Mouse (Mus musculus) liver, embryonic 16.5 days (tissue): ENCODE data around the gene Kat2b. TPM values are rescaled to one million over a fixed set of nuclear protein-coding genes. Genes with fewer than 3 reads are reported as not detected.
A peak's percentile ranks its signal among the peaks of the same experiment; 100 is the strongest.

Source experiments
- ATAC-seq: fragments of 200-750 bp; cut with Nextera tagmentation; 2 replicates; pipeline ENCODE4 v1.8.0; 2017; ENCODE audit warnings: low read depth, mild to moderate bottlenecking, moderate number of reproducible peaks, moderate library complexity
- H3K27ac ChIP-seq: fragments of 300-500 bp; sonication (generic); 2 replicates; pipeline ENCODE4 v1.5.1; 2014; ENCODE audit warnings: mild to moderate bottlenecking, low read length
- H3K27me3 ChIP-seq: fragments of 300-500 bp; sonication (generic); 2 replicates; pipeline ENCODE4 v1.6.1; 2014; ENCODE audit warnings: low read depth, low read length, mixed read lengths; ENCODE audit not compliant: control insufficient read depth, insufficient read depth
- H3K36me3 ChIP-seq: fragments of 300-500 bp; sonication (generic); 2 replicates; pipeline ENCODE4 v1.6.1; 2014; ENCODE audit warnings: mild to moderate bottlenecking; ENCODE audit not compliant: control insufficient read depth, insufficient read depth
- H3K4me1 ChIP-seq: fragments of 300-500 bp; sonication (generic); 2 replicates; pipeline ENCODE4 v1.6.1; 2014; ENCODE audit warnings: low read depth, low read length, mixed read lengths; ENCODE audit not compliant: control insufficient read depth
- H3K4me2 ChIP-seq: fragments of 300-500 bp; sonication (generic); 2 replicates; pipeline ENCODE4 v1.6.1; 2014; ENCODE audit warnings: low read depth, low read length, mixed read lengths
- H3K4me3 ChIP-seq: fragments of 300-500 bp; sonication (generic); 2 replicates; pipeline ENCODE4 v1.5.1; 2014; ENCODE audit warnings: low read depth, mild to moderate bottlenecking, low read length
- H3K9ac ChIP-seq: fragments of 300-500 bp; sonication (generic); 2 replicates; pipeline ENCODE4 v1.6.1; 2014; ENCODE audit warnings: low read depth, low read length
- H3K9me3 ChIP-seq: fragments of 300-500 bp; sonication (generic); replicated peaks from 2 replicates; pipeline ENCODE4 v1.6.1; 2016; ENCODE audit warnings: low read length; ENCODE audit not compliant: control insufficient read depth
- WGBS: fragments of 180-500 bp; shearing (Covaris S2); extraction: QIAGEN DNeasy Blood & Tissue Kit; methylation state at CpG from one replicate; pipeline ENCODE4 v1.1.7; 2014; ENCODE audit not compliant: insufficient replicate concordance; 5-methylcytosine and 5-hydroxymethylcytosine counted together
- polyA plus RNA-seq: library from polyadenylated mRNA; unstranded; fragments of >200 nt; fragmentation: Nextera tagmentation; extraction: Ambion mirVana; gene quantifications from 2 replicates; pipeline ENCODE4 v1.2.1, GENCODE M21; 2015

The Kat2b gene
- polyA plus RNA-seq, 1 experiment from 2014 or later = 5.2 TPM

- no peaks in the 10 kb centered on the region for H3K36me3 ChIP-seq
- peaks cover 24% of the 10 kb centered on the region for H3K4me1 ChIP-seq
- no peak overlapping the region for H3K4me3 ChIP-seq
- no peak overlapping the region for H3K4me2 ChIP-seq
- no peak overlapping the region for H3K9ac ChIP-seq
- H3K27me3 ChIP-seq = no peaks in the 10 kb centered on the region
- 65% methylated on average over 9 of the region's 9 CpGs for WGBS
- ATAC-seq = no peak
- H3K9me3 ChIP-seq = no peaks in the 10 kb centered on the region
- peak overlapping the region; percentile 84 for H3K27ac ChIP-seq
These were observed 21.6 kb downstream of the Kat2b start for GRCm38 (mm10) chr17:53588097-53588855.

GRCm38 (mm10) chr17:53590110-53590509 lies 23.4 kb downstream of the Kat2b start:
- 82% methylated on average over 6 of the region's 6 CpGs for WGBS
- no peak for ATAC-seq
- no peaks in the 10 kb centered on the region for H3K9me3 ChIP-seq
- H3K36me3 ChIP-seq = no peaks in the 10 kb centered on the region
- no peak overlapping the region for H3K4me2 ChIP-seq
- H3K4me1 ChIP-seq = peaks cover 33% of the 10 kb centered on the region
- no peak overlapping the region for H3K9ac ChIP-seq
- H3K27me3 ChIP-seq = no peaks in the 10 kb centered on the region
- no peak overlapping the region for H3K4me3 ChIP-seq
- H3K27ac ChIP-seq = no peak overlapping the region

- Histone ChIP-seq H3K4me1 (peaks cover 43% of the 10 kb centered on the region), H3K4me2 (no peak overlapping the region)
- WGBS = 77% methylated on average over 5 of the region's 5 CpGs
These were observed 25.2 kb downstream of the Kat2b start for GRCm38 (mm10) chr17:53591910-53592309.

GRCm38 (mm10) chr17:53594590-53594989 lies 27.9 kb downstream of the Kat2b start:
- 60% methylated on average over 4 of the region's 4 CpGs for WGBS
- Histone ChIP-seq H3K27ac (no peak overlapping the region), H3K36me3 (no peaks in the 10 kb centered on the region), H3K9me3 (no peaks in the 10 kb centered on the region), H3K4me1 (peaks cover 36% of the 10 kb centered on the region), H3K4me3 (no peak overlapping the region), H3K27me3 (no peaks in the 10 kb centered on the region), H3K4me2 (no peak overlapping the region), H3K9ac (no peak overlapping the region)
- no peak for ATAC-seq

More at GRCm38 (mm10) chr17:53591910-53592309, 25.2 kb downstream of the Kat2b start:
- Histone ChIP-seq H3K27ac (no peak overlapping the region), H3K36me3 (no peaks in the 10 kb centered on the region), H3K9ac (no peak overlapping the region), H3K4me3 (no peak overlapping the region), H3K9me3 (no peaks in the 10 kb centered on the region), H3K27me3 (no peaks in the 10 kb centered on the region)
- ATAC-seq = no peak

GRCm38 (mm10) chr17:53595527-53595926 lies 28.9 kb downstream of the Kat2b start:
- ATAC-seq = 0 out of 2 replicates have a peak, but pooled peaks have one; percentile 27
- Histone ChIP-seq H3K27me3 (no peaks in the 10 kb centered on the region), H3K9ac (no peak overlapping the region), H3K4me1 (peaks cover 36% of the 10 kb centered on the region), H3K36me3 (no peaks in the 10 kb centered on the region), H3K27ac (peak overlapping the region; percentile 65; the same call in 1 of the 2 replicates), H3K4me3 (no peak overlapping the region), H3K9me3 (no peaks in the 10 kb centered on the region), H3K4me2 (0 out of 2 replicates have a peak overlapping the region, but pooled peaks have one; percentile 1)
- WGBS = 48% methylated on average over 8 of the region's 8 CpGs

- peak; percentile 87 for ATAC-seq
- Histone ChIP-seq H3K4me2 (0 out of 2 replicates have a peak overlapping the region, but pooled peaks have one; percentile 22), H3K9me3 (no peaks in the 10 kb centered on the region), H3K36me3 (no peaks in the 10 kb centered on the region), H3K27ac (peak overlapping the region; percentile 65), H3K9ac (no peak overlapping the region), H3K4me1 (peaks cover 39% of the 10 kb centered on the region), H3K27me3 (no peaks in the 10 kb centered on the region), H3K4me3 (no peak overlapping the region)
- 32% methylated on average over 3 of the region's 3 CpGs for WGBS
These were observed 29.7 kb downstream of the Kat2b start for GRCm38 (mm10) chr17:53596314-53596882.

- H3K4me1 ChIP-seq = peaks cover 41% of the 10 kb centered on the region
- no peaks in the 10 kb centered on the region for H3K36me3 ChIP-seq
- no peak overlapping the region for H3K9ac ChIP-seq
- H3K4me2 ChIP-seq = no peak overlapping the region
- no peak for ATAC-seq
- 64% methylated on average over 11 of the region's 11 CpGs for WGBS
- no peak overlapping the region for H3K4me3 ChIP-seq
- H3K27me3 ChIP-seq = no peaks in the 10 kb centered on the region
- no peaks in the 10 kb centered on the region for H3K9me3 ChIP-seq
- H3K27ac ChIP-seq = no peak overlapping the region
These were observed 30.5 kb downstream of the Kat2b start for GRCm38 (mm10) chr17:53596941-53597790.

GRCm38 (mm10) chr17:53598571-53598970 lies 31.9 kb downstream of the Kat2b start:
- no peaks in the 10 kb centered on the region for H3K36me3 ChIP-seq
- no peak overlapping the region for H3K9ac ChIP-seq
- ATAC-seq = no peak
- no peaks in the 10 kb centered on the region for H3K9me3 ChIP-seq
- H3K4me1 ChIP-seq = peaks cover 41% of the 10 kb centered on the region
- H3K4me3 ChIP-seq = no peak overlapping the region
- WGBS = 67% methylated on average over 4 of the region's 4 CpGs
- no peak overlapping the region for H3K27ac ChIP-seq
- H3K27me3 ChIP-seq = no peaks in the 10 kb centered on the region
- H3K4me2 ChIP-seq = no peak overlapping the region
